ENCODE assay signal across 9 mouse cellular contexts in the genomic region with DNA sequence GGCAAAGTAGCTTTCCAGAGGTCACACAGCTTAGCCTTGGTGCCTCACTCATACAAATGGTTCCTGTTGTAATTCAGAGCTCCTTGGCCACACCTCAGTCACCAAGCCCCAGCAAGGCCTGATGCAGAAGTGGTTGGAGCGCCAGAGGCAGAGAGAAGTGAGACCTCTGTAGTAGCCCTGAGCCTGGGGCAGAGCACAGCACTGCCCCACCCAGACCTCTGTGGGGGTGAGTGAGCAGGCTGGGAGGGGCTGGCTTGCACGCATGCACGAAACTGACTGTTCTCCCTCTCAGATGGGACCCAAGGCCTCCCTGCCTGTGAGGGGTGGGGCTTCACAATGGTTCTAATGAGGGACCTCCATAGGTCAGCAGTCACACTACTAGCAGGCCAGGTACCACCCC.
A peak's percentile ranks its signal among the peaks of the same experiment; 100 is the strongest.
DNase-seq lines count a peak whose midpoint lies in the region; ATAC-seq lines count a peak whose summit lies in the region.
"Had no signal": no experiment of that assay in that cellular context is flagged by ENCODE, and none has a peak within 500 bp of the region (broad histone marks: within the 10 kb centered on the region; RNA-seq: fewer than 3 reads in every experiment).

No protein-coding gene starts in this region.

- H3K4me3 ChIP-seq in heart, embryonic 16.5 days (ENCODE audit: low read length) = no peak overlapping the region
- H3K4me3 ChIP-seq in macrophage (ENCODE audit: inconsistent target) = no peak overlapping the region

- peak overlapping the region; percentile 36 for H3K4me2 ChIP-seq in heart, embryonic 16.5 days (ENCODE audit: low read depth, low read length)

- 79% methylated on average over 3 of the region's 3 CpGs for WGBS in heart, embryonic 16.5 days
- WGBS in macrophage (ENCODE audit: missing documents) = 14% methylated on average over 3 of the region's 3 CpGs

- peaks cover 70% of the 10 kb centered on the region for H3K4me1 ChIP-seq in heart, embryonic 16.5 days (ENCODE audit: control insufficient read depth, insufficient read depth, low read length)

- H3K79me2 ChIP-seq in macrophage (ENCODE audit: inconsistent target) = no peaks in the 10 kb centered on the region

- no peak overlapping the region for H3K9ac ChIP-seq in heart, embryonic 16.5 days (ENCODE audit: low read length)

- peak overlapping the region; percentile 93 for H3K27ac ChIP-seq in heart, embryonic 16.5 days (ENCODE audit: low read length)
- H3K27ac ChIP-seq in macrophage = peak overlapping the region; percentile 71

- peak; percentile 93 for DNase-seq in heart, adult 11 months
- no peak for DNase-seq in heart, postnatal 4 days
- DNase-seq in B cell, adult 2 months = peak; percentile 59 to 64
- DNase-seq in urinary bladder, postnatal 25 days (ENCODE audit: low spot score) = no peak
- DNase-seq in cerebellum, postnatal 36 days = no peak
- no peak for DNase-seq in gastrocnemius, adult 18-20 months (ENCODE audit: low spot score)

- no peaks in the 10 kb centered on the region for H3K27me3 ChIP-seq in heart, embryonic 16.5 days (ENCODE audit: control insufficient read depth, insufficient read depth, low read length)
- H3K27me3 ChIP-seq: Patski had no signal

- no peaks in the 10 kb centered on the region for H3K9me3 ChIP-seq in heart, embryonic 16.5 days (replicated peaks; ENCODE audit: control insufficient read depth, low read length)

- no peaks in the 10 kb centered on the region for H3K36me3 ChIP-seq in heart, embryonic 16.5 days (ENCODE audit: control insufficient read depth, insufficient read depth)
- H3K36me3 ChIP-seq in macrophage (ENCODE audit: inconsistent target) = no peaks in the 10 kb centered on the region

- ATAC-seq in heart, embryonic 16.5 days (replicated peaks; ENCODE audit: extremely low read depth, insufficient read depth, low FRiP score) = no peak
- ATAC-seq: Patski had no signal

Comparison
In these comparisons a context has a peak if more than half of its experiments do, and no peak if none do; other contexts are left out.
1. DNase-seq: peak in heart, adult 11 months (single experiment) and B cell, adult 2 months (2 of 2); none in heart, postnatal 4 days (single experiment), urinary bladder, postnatal 25 days (single experiment), cerebellum, postnatal 36 days (0 of 2) and gastrocnemius, adult 18-20 months (single experiment).